Mouse (Mus musculus) MEL (cell line): ENCODE data around the gene Col4a3bp.

ENCODE experiments used
- CTCF ChIP-seq, 3 experiments: IDR thresholded peaks in 2 of 3; conservative IDR thresholded peaks in 1 of 3; 2 replicates each; pipeline ENCODE4 v1.5.1; 2011 to 2012; ENCODE audit warnings: low read length in 3 of 3, low read depth in 2 of 3, mild to moderate bottlenecking in 2 of 3, improper control_type of control experiment in 1 of 3, inconsistent platforms in 1 of 3, mixed read lengths in 1 of 3, moderate library complexity in 1 of 3; ENCODE audit not compliant: control insufficient read depth in 1 of 3, insufficient read depth in 1 of 3, poor library complexity in 1 of 3, severe bottlenecking in 1 of 3
- E2F4 ChIP-seq: IDR thresholded peaks from 2 replicates; pipeline ENCODE4 v1.6.1; 2011; ENCODE audit warnings: low read depth, low read length, improper control_type of control experiment, borderline replicate concordance
- EP300 ChIP-seq, 2 experiments: IDR thresholded peaks; 2 replicates each; pipeline ENCODE4 v1.6.1; 2011; ENCODE audit warnings: improper control_type of control experiment in 2 of 2, low read length in 2 of 2, low read depth in 1 of 2, mild to moderate bottlenecking in 1 of 2
- HCFC1 ChIP-seq: IDR thresholded peaks from 2 replicates; pipeline ENCODE4 v1.6.1; 2012; ENCODE audit warnings: low read depth, mild to moderate bottlenecking, inconsistent platforms, low read length, improper control_type of control experiment, moderate library complexity
- JUND ChIP-seq: IDR thresholded peaks from 2 replicates; pipeline ENCODE4 v1.6.1; 2011; ENCODE audit warnings: low read depth, mild to moderate bottlenecking, improper control_type of control experiment, low read length
- NRF1 ChIP-seq: IDR thresholded peaks from 2 replicates; pipeline ENCODE4 v1.6.1; 2014; ENCODE audit warnings: low read depth, mild to moderate bottlenecking, inconsistent platforms, low read length, improper control_type of control experiment, moderate library complexity; ENCODE audit not compliant: poor library complexity, insufficient read depth, severe bottlenecking
- POLR2A ChIP-seq, 2 experiments: IDR thresholded peaks; 2 replicates each; pipeline ENCODE4 v1.6.1; 2011 to 2012; ENCODE audit warnings: low read length in 2 of 2, mild to moderate bottlenecking in 2 of 2, control low read depth in 1 of 2, improper control_type of control experiment in 1 of 2, low read depth in 1 of 2, moderate library complexity in 1 of 2; ENCODE audit not compliant: control insufficient read depth in 1 of 2, insufficient read depth in 1 of 2, poor library complexity in 1 of 2
- POLR2AphosphoS2 ChIP-seq: IDR thresholded peaks from 2 replicates; pipeline ENCODE4 v1.6.1; 2011; ENCODE audit warnings: low read length, improper control_type of control experiment
- TAL1 ChIP-seq: IDR thresholded peaks from 2 replicates; pipeline ENCODE4 v1.6.1; 2012; ENCODE audit warnings: mild to moderate bottlenecking, inconsistent platforms, low read length, moderate library complexity, mixed read lengths
- TCF12 ChIP-seq: IDR thresholded peaks from 2 replicates; pipeline ENCODE4 v1.6.1; 2014; ENCODE audit warnings: low read depth, mild to moderate bottlenecking, inconsistent platforms, low read length, improper control_type of control experiment, moderate library complexity
- UBTF ChIP-seq: IDR thresholded peaks from 2 replicates; pipeline ENCODE4 v1.6.1; 2012; ENCODE audit warnings: low read depth, mild to moderate bottlenecking, inconsistent platforms, low read length, improper control_type of control experiment, moderate library complexity, borderline replicate concordance; ENCODE audit not compliant: insufficient read depth
- ZC3H11A ChIP-seq: IDR thresholded peaks from 2 replicates; pipeline ENCODE4 v1.6.1; 2012; ENCODE audit warnings: low read depth, mild to moderate bottlenecking, inconsistent platforms, low read length, improper control_type of control experiment
- ZKSCAN1 ChIP-seq: IDR thresholded peaks from 2 replicates; pipeline ENCODE4 v1.6.1; 2012; ENCODE audit warnings: low read depth, mild to moderate bottlenecking, inconsistent platforms, low read length, improper control_type of control experiment, moderate library complexity
- ZNF384 ChIP-seq: IDR thresholded peaks from 2 replicates; pipeline ENCODE4 v1.6.1; 2012; ENCODE audit warnings: low read depth, mild to moderate bottlenecking, inconsistent platforms, low read length, improper control_type of control experiment

DNA sequence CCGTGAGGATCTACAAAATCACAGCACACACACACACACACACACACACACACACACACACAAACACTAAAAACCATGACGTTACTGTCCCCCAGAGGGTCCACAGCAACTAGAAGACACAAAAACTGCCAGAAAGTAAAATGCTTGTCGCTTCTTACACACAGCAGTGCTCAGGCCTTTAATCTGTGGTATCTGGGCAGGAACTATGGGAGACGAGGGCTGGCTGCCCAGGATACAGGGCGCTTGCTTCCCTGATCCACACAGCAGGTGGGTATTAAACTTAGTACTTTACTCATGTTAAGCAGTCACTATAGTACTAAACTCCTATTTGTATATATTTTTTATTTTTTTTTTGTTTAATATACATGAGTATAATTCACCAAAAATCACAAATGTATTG is 103.4 kb downstream of the Col4a3bp start:
- TF ChIP-seq JUND (no peak), HCFC1 (no peak), POLR2A (IDR thresholded peaks at IDR 0.05; ENCODE audit: control insufficient read depth in 1 of 2, insufficient read depth in 1 of 2, low read depth in 1 of 2, low read length in 2 of 2, poor library complexity in 1 of 2) (no peak), POLR2AphosphoS2 (no peak), EP300 (IDR thresholded peaks at IDR 0.05; ENCODE audit: low read depth in 1 of 2, low read length in 2 of 2) (no peak), UBTF (no peak), ZNF384 (no peak), CTCF (IDR thresholded peaks at IDR 0.05 in 2 of 3, conservative IDR thresholded peaks at IDR 0.05 in 1 of 3; ENCODE audit: control insufficient read depth in 1 of 3, insufficient read depth in 1 of 3, low read depth in 2 of 3, low read length in 3 of 3, poor library complexity in 1 of 3, severe bottlenecking in 1 of 3) (no peak), E2F4 (no peak), TAL1 (no peak), NRF1 (no peak), ZKSCAN1 (no peak), ZC3H11A (no peak), TCF12 (no peak)
